8 mouse cellular contexts compared by ENCODE assay signal in genomic region chr1:37300650-37301049, GRCm38 (mm10). TPM values are rescaled to one million over a fixed set of nuclear protein-coding genes. Genes with fewer than 3 reads are reported as not detected.
DNase-seq lines count a peak whose midpoint lies in the region; ATAC-seq and TF ChIP-seq lines count a peak whose summit lies in the region.

No protein-coding gene starts in this region.

- WGBS in kidney, postnatal 0 days = 16% methylated on average over 5 of the region's 5 CpGs
- 61% methylated on average over 5 of the region's 5 CpGs for WGBS in hindbrain, embryonic 14.5 days

- DNase-seq in kidney, postnatal 0 days (ENCODE audit: low spot score) = no peak
- DNase-seq in kidney, adult 18-20 months = no peak
- no peak for DNase-seq in hindbrain, embryonic 14.5 days (ENCODE audit: low spot score)
- peak; percentile 54 for DNase-seq in lung, postnatal 14 days
- peak; percentile 33 for DNase-seq in splenic B cell, adult 2 months (ENCODE audit: low read depth, low spot score)
- DNase-seq in gastrocnemius, postnatal 4 days (ENCODE audit: low spot score in 2 of 2) = no peak
- DNase-seq in left cerebral cortex, postnatal 4 days = no peak

- H3K9me3 ChIP-seq in kidney, postnatal 0 days (replicated peaks; ENCODE audit: low read length) = no peaks in the 10 kb centered on the region
- H3K9me3 ChIP-seq in hindbrain, embryonic 14.5 days (ENCODE audit: control insufficient read depth, low read length) = no peaks in the 10 kb centered on the region

- H3K4me3 ChIP-seq in kidney, postnatal 0 days (replicated peaks; ENCODE audit: low read depth, low read length) = peak overlapping the region; percentile 82
- H3K4me3 ChIP-seq in hindbrain, embryonic 14.5 days (replicated peaks; ENCODE audit: low read length) = peak overlapping the region; percentile 65

- no peak overlapping the region for H3K27ac ChIP-seq in kidney, postnatal 0 days
- no peak overlapping the region for H3K27ac ChIP-seq in hindbrain, embryonic 14.5 days

- H3K4me2 ChIP-seq in kidney, postnatal 0 days (ENCODE audit: low read length) = peak overlapping the region; percentile 93
- peak overlapping the region; percentile 81 for H3K4me2 ChIP-seq in hindbrain, embryonic 14.5 days (replicated peaks)

- no peaks in the 10 kb centered on the region for H3K36me3 ChIP-seq in kidney, postnatal 0 days (ENCODE audit: insufficient read depth, low read length)
- H3K36me3 ChIP-seq in hindbrain, embryonic 14.5 days (replicated peaks; ENCODE audit: control insufficient read depth, insufficient read depth) = no peaks in the 10 kb centered on the region
- H3K36me3 ChIP-seq in splenic B cell, adult 2 months (ENCODE audit: control insufficient read depth, insufficient read depth, low read length, poor library complexity, severe bottlenecking) = no peaks in the 10 kb centered on the region

- intact Hi-C loops in left cerebral cortex, postnatal 4 days (cut with DNase I) = no loop called here

- no peak for TF ChIP-seq CTCF in kidney, postnatal 0 days (IDR thresholded peaks at IDR 0.05; ENCODE audit: low read depth)

- peak overlapping the region; percentile 83 for H3K9ac ChIP-seq in kidney, postnatal 0 days (ENCODE audit: low read depth, low read length)
- H3K9ac ChIP-seq in hindbrain, embryonic 14.5 days = peak overlapping the region; percentile 97

- ATAC-seq in kidney, postnatal 0 days (replicated peaks; ENCODE audit: low FRiP score, low read depth) = no peak
- peak; percentile 57 for ATAC-seq in common myeloid progenitor, adult 5-6 weeks (replicated peaks; ENCODE audit: low read depth, poor library complexity, severe bottlenecking)
- no peak for ATAC-seq in hindbrain, embryonic 14.5 days (ENCODE audit: low FRiP score)

- peaks cover 5% of the 10 kb centered on the region; the same call in 1 of the 2 replicates for H3K4me1 ChIP-seq in kidney, postnatal 0 days (replicated peaks; ENCODE audit: insufficient read depth, low read length)
- peaks cover 18% of the 10 kb centered on the region for H3K4me1 ChIP-seq in hindbrain, embryonic 14.5 days (replicated peaks; ENCODE audit: control insufficient read depth, insufficient read depth, low read length)

- H3K27me3 ChIP-seq in kidney, postnatal 0 days (ENCODE audit: insufficient read depth, low read length) = no peaks in the 10 kb centered on the region
- no peaks in the 10 kb centered on the region for H3K27me3 ChIP-seq in hindbrain, embryonic 14.5 days (ENCODE audit: control insufficient read depth, insufficient read depth, low read length)
- no peaks in the 10 kb centered on the region; the same call in 1 of the 2 replicates for H3K27me3 ChIP-seq in splenic B cell, adult 2 months (ENCODE audit: control insufficient read depth, insufficient read depth, low read length, poor library complexity, severe bottlenecking)

RNA-seq across cellular contexts. Expression of gene Inpp4a, which starts 1.0 kb away (rescaled TPM):
- polyA plus RNA-seq in kidney, postnatal 0 days (2015; fragmentation: Nextera tagmentation; extraction: Ambion mirVana) = 13.6 and 14.6 TPM in 2 replicates
- total RNA-seq in common myeloid progenitor, adult 5-6 weeks (2017) = 5.5 and 6.9 TPM in 2 replicates
- polyA plus RNA-seq in hindbrain, embryonic 14.5 days (2014; fragmentation: Nextera tagmentation; extraction: Ambion mirVana) = 63.7 and 64.3 TPM in 2 replicates
- total RNA-seq in gastrocnemius, postnatal 4 days (2021) = 10 to 100 TPM; 25.4 to 30.4 TPM
- 100 to 1,000 TPM; 125 to 127 TPM for total RNA-seq in left cerebral cortex, postnatal 4 days (2021)

Comparison
In these comparisons a context has a peak if more than half of its experiments do, and no peak if none do; other contexts are left out.
1. DNase-seq: peak in lung, postnatal 14 days (single experiment) and splenic B cell, adult 2 months (single experiment); none in kidney, postnatal 0 days (single experiment), kidney, adult 18-20 months (single experiment), hindbrain, embryonic 14.5 days (single experiment), gastrocnemius, postnatal 4 days (0 of 2) and left cerebral cortex, postnatal 4 days (single experiment).
2. RNA of gene Inpp4a, which starts 1.0 kb away (total RNA-seq): 125 to 127 TPM in left cerebral cortex, postnatal 4 days; 25.4 to 30.4 TPM in gastrocnemius, postnatal 4 days and 5.5 to 6.9 TPM in common myeloid progenitor, adult 5-6 weeks; every median in the first group is over 4 times any median in the second.